Mouse (Mus musculus) lung, postnatal 36 days (tissue): ENCODE results near the gene Mtmr2.

Source experiments
- DNase-seq: peaks from one replicate; pipeline ENCODE4 v3.0.0; 2022; ENCODE audit warnings: mixed read lengths

Gene Mtmr2

GRCm38 (mm10) chr9:13807657-13808056 is 59.4 kb downstream of the Mtmr2 start:
- DNase-seq = no peak

GRCm38 (mm10) chr9:13809937-13810336 is 61.7 kb downstream of the Mtmr2 start:
- DNase-seq = no peak

- no peak for DNase-seq
Measured at GRCm38 (mm10) chr9:13818369-13818768, 70.2 kb downstream of the Mtmr2 start.

GRCm38 (mm10) chr9:13820774-13821173 is 72.6 kb downstream of the Mtmr2 start:
- no peak for DNase-seq

- no peak for DNase-seq
Measured at GRCm38 (mm10) chr9:13825896-13826295, 77.7 kb downstream of the Mtmr2 start.

- peak; percentile 72 for DNase-seq
Measured at GRCm38 (mm10) chr9:13826391-13826805, 78.2 kb downstream of the Mtmr2 start.

- peak; percentile 98 for DNase-seq
Measured at GRCm38 (mm10) chr9:13826832-13827405, 78.7 kb downstream of the Mtmr2 start, which contains the start of gene Cep57. TSS of gene Cep57 (minus strand) at chr9:13827107.

GRCm38 (mm10) chr9:13827406-13828086 is 79.3 kb downstream of the Mtmr2 start, which contains the start of gene Fam76b:
TSS of gene Fam76b (plus strand) at chr9:13827716.
- peak; percentile 100 for DNase-seq

GRCm38 (mm10) chr9:13828087-13828441 is 79.9 kb downstream of the Mtmr2 start:
- DNase-seq = no peak

- peak; percentile 6 for DNase-seq
Measured at GRCm38 (mm10) chr9:13835256-13835655, 87.0 kb downstream of the Mtmr2 start.

- no peak for DNase-seq
Measured at GRCm38 (mm10) chr9:13836726-13837125, 88.5 kb downstream of the Mtmr2 start.

- DNase-seq = no peak
Measured at GRCm38 (mm10) chr9:13847591-13847990, 99.4 kb downstream of the Mtmr2 start.

GRCm38 (mm10) chr9:13848481-13849480 is 100.6 kb downstream of the Mtmr2 start:
- DNase-seq = peak; percentile 32

- no peak for DNase-seq
Measured at GRCm38 (mm10) chr9:13853876-13854275, 105.7 kb downstream of the Mtmr2 start.
